Mouse (Mus musculus) cerebellum, adult 2 months (tissue): ENCODE data around the gene Sdk1.

Experiments used
- CTCF ChIP-seq: fragments of 200-500 bp; IDR thresholded peaks from 2 replicates; pipeline ENCODE4 v1.5.1; 2011; ENCODE audit warnings: low read depth, mild to moderate bottlenecking, control low read depth, low read length, moderate library complexity, borderline replicate concordance; ENCODE audit not compliant: insufficient read depth
- POLR2A ChIP-seq: fragments of 200-500 bp; IDR thresholded peaks from 2 replicates; pipeline ENCODE4 v1.6.1; 2011; ENCODE audit warnings: low read length, control low read depth, borderline replicate concordance; ENCODE audit not compliant: insufficient read depth

DNA sequence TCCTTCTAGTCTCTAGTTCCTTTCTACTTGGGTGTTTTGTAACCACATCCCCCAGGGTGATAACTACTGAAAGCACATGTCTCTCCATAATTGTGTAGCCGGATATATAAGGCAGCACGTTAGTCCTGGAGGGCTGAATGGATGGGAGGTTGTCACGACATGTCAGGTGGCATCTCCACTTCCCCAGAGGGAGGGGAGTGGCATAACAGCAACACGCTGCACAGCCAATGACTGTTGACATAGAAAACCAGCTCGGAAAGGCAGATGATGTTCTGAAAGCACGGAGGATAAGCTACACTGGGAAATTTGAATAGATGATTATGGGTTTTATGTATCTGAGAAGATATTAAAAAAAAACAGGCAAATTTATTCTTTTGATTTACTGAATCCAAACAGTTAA is 376.4 kb downstream of the Sdk1 start:
- TF ChIP-seq CTCF = no peak
- TF ChIP-seq POLR2A = no peak
